Mouse (Mus musculus): ENCODE data around the gene Sh3bgr. TPM values are rescaled to one million over a fixed set of nuclear protein-coding genes. Genes with fewer than 3 reads are reported as not detected.
A peak's percentile ranks its signal among the peaks of the same experiment; 100 is the strongest.

Gene Sh3bgr
- polyA plus RNA-seq, 1 experiment from 2014 or later, result 6.0 TPM

- Histone ChIP-seq H3K27ac (ENCODE audit: low read depth, low read length) (no peak overlapping the region), H3K27me3 (replicated peaks; ENCODE audit: control insufficient read depth, insufficient read depth, low read length) (no peaks in the 10 kb centered on the region), H3K4me3 (ENCODE audit: low read depth, low read length) (peak overlapping the region; percentile 64; the same call in 1 of the 2 replicates), H3K4me1 (replicated peaks; ENCODE audit: control insufficient read depth, insufficient read depth, low read length) (peaks cover 2% of the 10 kb centered on the region; the same call in 1 of the 2 replicates), H3K9me3 (ENCODE audit: control insufficient read depth, low read length) (no peaks in the 10 kb centered on the region), H3K9ac (ENCODE audit: low read depth, low read length) (peak overlapping the region; percentile 87), H3K36me3 (ENCODE audit: control insufficient read depth, insufficient read depth, low read length) (peaks cover 2% of the 10 kb centered on the region; the same call in 1 of the 2 replicates), H3K4me2 (peak overlapping the region; percentile 99)
- no peak for ATAC-seq (replicated peaks; ENCODE audit: low FRiP score)
- 80% methylated on average over 20 of the region's 20 CpGs for WGBS
- DNase-seq (ENCODE audit: low spot score), result no peak
Measured at GRCm38 (mm10) chr16:96159794-96160346, 40.4 kb upstream of the Sh3bgr start.

- WGBS, result 86% methylated on average over 1 of the region's 1 CpGs
- no peak for ATAC-seq (replicated peaks; ENCODE audit: low FRiP score)
- H3K4me3 ChIP-seq (ENCODE audit: low read depth, low read length), result no peak overlapping the region
Measured at GRCm38 (mm10) chr16:96160927-96161326, 39.3 kb upstream of the Sh3bgr start.

GRCm38 (mm10) chr16:96161336-96161735 lies 38.9 kb upstream of the Sh3bgr start:
- Histone ChIP-seq H3K27ac (ENCODE audit: low read depth, low read length) (no peak overlapping the region), H3K36me3 (ENCODE audit: control insufficient read depth, insufficient read depth, low read length) (no peaks in the 10 kb centered on the region), H3K4me2 (no peak overlapping the region), H3K9ac (ENCODE audit: low read depth, low read length) (no peak overlapping the region), H3K4me3 (ENCODE audit: low read depth, low read length) (no peak overlapping the region), H3K9me3 (ENCODE audit: control insufficient read depth, low read length) (no peaks in the 10 kb centered on the region), H3K4me1 (replicated peaks; ENCODE audit: control insufficient read depth, insufficient read depth, low read length) (peaks cover 2% of the 10 kb centered on the region; the same call in 1 of the 2 replicates), H3K27me3 (replicated peaks; ENCODE audit: control insufficient read depth, insufficient read depth, low read length) (no peaks in the 10 kb centered on the region)
- no peak for DNase-seq (ENCODE audit: low spot score)
- WGBS, result 88% methylated on average over 4 of the region's 4 CpGs
- ATAC-seq (replicated peaks; ENCODE audit: low FRiP score), result no peak

More at GRCm38 (mm10) chr16:96160927-96161326, 39.3 kb upstream of the Sh3bgr start:
- Histone ChIP-seq H3K27ac (ENCODE audit: low read depth, low read length) (no peak overlapping the region), H3K36me3 (ENCODE audit: control insufficient read depth, insufficient read depth, low read length) (no peaks in the 10 kb centered on the region; the same call in 1 of the 2 replicates), H3K4me1 (replicated peaks; ENCODE audit: control insufficient read depth, insufficient read depth, low read length) (peaks cover 2% of the 10 kb centered on the region; the same call in 1 of the 2 replicates), H3K4me2 (no peak overlapping the region), H3K27me3 (replicated peaks; ENCODE audit: control insufficient read depth, insufficient read depth, low read length) (no peaks in the 10 kb centered on the region), H3K9ac (ENCODE audit: low read depth, low read length) (no peak overlapping the region), H3K9me3 (ENCODE audit: control insufficient read depth, low read length) (no peaks in the 10 kb centered on the region)
- DNase-seq (ENCODE audit: low spot score), result no peak

- Histone ChIP-seq H3K9me3 (ENCODE audit: control insufficient read depth, low read length) (no peaks in the 10 kb centered on the region), H3K4me2 (no peak overlapping the region), H3K27me3 (replicated peaks; ENCODE audit: control insufficient read depth, insufficient read depth, low read length) (no peaks in the 10 kb centered on the region), H3K4me1 (replicated peaks; ENCODE audit: control insufficient read depth, insufficient read depth, low read length) (no peaks in the 10 kb centered on the region), H3K9ac (ENCODE audit: low read depth, low read length) (no peak overlapping the region), H3K27ac (ENCODE audit: low read depth, low read length) (no peak overlapping the region), H3K4me3 (ENCODE audit: low read depth, low read length) (no peak overlapping the region), H3K36me3 (ENCODE audit: control insufficient read depth, insufficient read depth, low read length) (no peaks in the 10 kb centered on the region)
- 82% methylated on average over 4 of the region's 4 CpGs for WGBS
- ATAC-seq (replicated peaks; ENCODE audit: low FRiP score) (no peak), DNase-seq (ENCODE audit: low spot score) (no peak)
Measured at GRCm38 (mm10) chr16:96165723-96166264, 34.5 kb upstream of the Sh3bgr start.

GRCm38 (mm10) chr16:96168837-96169236 lies 31.4 kb upstream of the Sh3bgr start:
- Histone ChIP-seq H3K4me3 (ENCODE audit: low read depth, low read length) (no peak overlapping the region), H3K36me3 (ENCODE audit: control insufficient read depth, insufficient read depth, low read length) (no peaks in the 10 kb centered on the region), H3K27me3 (replicated peaks; ENCODE audit: control insufficient read depth, insufficient read depth, low read length) (no peaks in the 10 kb centered on the region), H3K9me3 (ENCODE audit: control insufficient read depth, low read length) (no peaks in the 10 kb centered on the region), H3K9ac (ENCODE audit: low read depth, low read length) (no peak overlapping the region), H3K4me1 (replicated peaks; ENCODE audit: control insufficient read depth, insufficient read depth, low read length) (no peaks in the 10 kb centered on the region), H3K4me2 (no peak overlapping the region), H3K27ac (ENCODE audit: low read depth, low read length) (no peak overlapping the region)
- WGBS, result 68% methylated on average over 4 of the region's 4 CpGs
- no peak for ATAC-seq (replicated peaks; ENCODE audit: low FRiP score)
- DNase-seq (ENCODE audit: low spot score), result no peak

GRCm38 (mm10) chr16:96173648-96174047 lies 26.6 kb upstream of the Sh3bgr start:
- H3K36me3 ChIP-seq (ENCODE audit: control insufficient read depth, insufficient read depth, low read length), result no peaks in the 10 kb centered on the region
- no peaks in the 10 kb centered on the region for H3K4me1 ChIP-seq (replicated peaks; ENCODE audit: control insufficient read depth, insufficient read depth, low read length)
- H3K4me3 ChIP-seq (ENCODE audit: low read depth, low read length), result no peak overlapping the region
- no peak overlapping the region for H3K4me2 ChIP-seq
- no peak overlapping the region for H3K27ac ChIP-seq (ENCODE audit: low read depth, low read length)
- ATAC-seq (replicated peaks; ENCODE audit: low FRiP score) (no peak), DNase-seq (ENCODE audit: low spot score) (no peak)
- H3K9ac ChIP-seq (ENCODE audit: low read depth, low read length), result no peak overlapping the region
- no peaks in the 10 kb centered on the region for H3K9me3 ChIP-seq (ENCODE audit: control insufficient read depth, low read length)
- no peaks in the 10 kb centered on the region for H3K27me3 ChIP-seq (replicated peaks; ENCODE audit: control insufficient read depth, insufficient read depth, low read length)
- 77% methylated on average over 8 of the region's 8 CpGs for WGBS

GRCm38 (mm10) chr16:96175399-96175798 lies 24.9 kb upstream of the Sh3bgr start:
- Histone ChIP-seq H3K27ac (ENCODE audit: low read depth, low read length) (no peak overlapping the region), H3K4me3 (ENCODE audit: low read depth, low read length) (no peak overlapping the region), H3K4me1 (replicated peaks; ENCODE audit: control insufficient read depth, insufficient read depth, low read length) (no peaks in the 10 kb centered on the region), H3K9me3 (ENCODE audit: control insufficient read depth, low read length) (no peaks in the 10 kb centered on the region), H3K9ac (ENCODE audit: low read depth, low read length) (no peak overlapping the region), H3K4me2 (no peak overlapping the region), H3K27me3 (replicated peaks; ENCODE audit: control insufficient read depth, insufficient read depth, low read length) (no peaks in the 10 kb centered on the region), H3K36me3 (ENCODE audit: control insufficient read depth, insufficient read depth, low read length) (no peaks in the 10 kb centered on the region)
- DNase-seq (ENCODE audit: low spot score) (no peak), ATAC-seq (replicated peaks; ENCODE audit: low FRiP score) (no peak)
- WGBS, result 48% methylated on average over 2 of the region's 2 CpGs

- H3K9me3 ChIP-seq (ENCODE audit: control insufficient read depth, low read length), result no peaks in the 10 kb centered on the region
- ATAC-seq (replicated peaks; ENCODE audit: low FRiP score) (no peak), DNase-seq (ENCODE audit: low spot score) (no peak)
- no peak overlapping the region for H3K27ac ChIP-seq (ENCODE audit: low read depth, low read length)
- H3K4me1 ChIP-seq (replicated peaks; ENCODE audit: control insufficient read depth, insufficient read depth, low read length), result no peaks in the 10 kb centered on the region
- H3K9ac ChIP-seq (ENCODE audit: low read depth, low read length), result no peak overlapping the region
- no peak overlapping the region for H3K4me3 ChIP-seq (ENCODE audit: low read depth, low read length)
- H3K27me3 ChIP-seq (replicated peaks; ENCODE audit: control insufficient read depth, insufficient read depth, low read length), result no peaks in the 10 kb centered on the region
- no peak overlapping the region for H3K4me2 ChIP-seq
- H3K36me3 ChIP-seq (ENCODE audit: control insufficient read depth, insufficient read depth, low read length), result no peaks in the 10 kb centered on the region
Measured at GRCm38 (mm10) chr16:96179156-96179555, 21.1 kb upstream of the Sh3bgr start.

GRCm38 (mm10) chr16:96187619-96188018 lies 12.6 kb upstream of the Sh3bgr start:
- 80% methylated on average over 5 of the region's 5 CpGs for WGBS
- DNase-seq (ENCODE audit: low spot score) (no peak), ATAC-seq (replicated peaks; ENCODE audit: low FRiP score) (no peak)
- Histone ChIP-seq H3K4me3 (ENCODE audit: low read depth, low read length) (no peak overlapping the region), H3K4me1 (replicated peaks; ENCODE audit: control insufficient read depth, insufficient read depth, low read length) (0 out of 2 replicates have a peak, but pooled peaks cover 2% of the 10 kb centered on the region), H3K9me3 (ENCODE audit: control insufficient read depth, low read length) (no peaks in the 10 kb centered on the region), H3K36me3 (ENCODE audit: control insufficient read depth, insufficient read depth, low read length) (no peaks in the 10 kb centered on the region), H3K9ac (ENCODE audit: low read depth, low read length) (no peak overlapping the region), H3K27me3 (replicated peaks; ENCODE audit: control insufficient read depth, insufficient read depth, low read length) (peaks cover 8% of the 10 kb centered on the region), H3K4me2 (no peak overlapping the region), H3K27ac (ENCODE audit: low read depth, low read length) (no peak overlapping the region)
